Mouse (Mus musculus): ENCODE measurements around the gene Sco1. TPM values are rescaled to one million over a fixed set of nuclear protein-coding genes. Genes with fewer than 3 reads are reported as not detected.
"Not testable (repeated sequence)": the region's sequence is repeated elsewhere in the genome, so short reads cannot be mapped to it uniquely, and the experiment has no call there.

Gene Sco1
- polyA plus RNA-seq, 1 experiment from 2014 or later, result 13.4 TPM

DNA sequence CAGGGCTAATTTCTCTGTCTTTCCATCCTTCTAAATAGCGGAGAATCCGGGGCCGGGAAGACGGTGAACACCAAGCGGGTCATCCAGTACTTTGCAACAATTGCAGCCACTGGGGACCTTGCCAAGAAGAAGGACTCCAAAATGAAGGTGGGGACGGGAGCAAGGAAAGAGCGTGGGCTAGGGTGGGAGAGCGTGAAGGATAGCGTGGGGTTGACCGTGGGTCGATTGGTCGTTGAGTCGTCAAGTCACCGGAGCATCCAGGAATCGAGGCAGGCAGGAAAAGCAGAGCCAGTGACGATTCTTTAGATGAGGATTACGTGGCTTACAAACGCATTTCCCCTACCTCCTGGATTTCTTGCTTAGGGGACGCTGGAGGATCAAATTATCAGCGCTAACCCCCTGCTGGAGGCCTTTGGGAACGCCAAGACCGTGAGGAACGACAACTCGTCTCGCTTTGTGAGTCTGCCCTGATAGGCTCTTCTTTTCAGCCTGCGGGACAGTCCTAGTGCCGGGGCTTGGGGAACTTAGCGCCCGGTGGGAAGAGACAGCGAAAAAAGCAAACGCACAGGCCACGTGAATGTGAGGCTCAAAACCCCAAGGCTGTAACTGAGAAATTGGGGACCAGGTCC is 31.4 kb downstream of the Sco1 start:
- no peaks in the 10 kb centered on the region for H3K4me1 ChIP-seq (replicated peaks; ENCODE audit: control insufficient read depth, insufficient read depth, low read length)
- no peak for ATAC-seq
- WGBS, result 42% methylated on average over 32 of the region's 32 CpGs
- no peaks in the 10 kb centered on the region for H3K36me3 ChIP-seq (ENCODE audit: control insufficient read depth, insufficient read depth)
- peak; percentile 23; the same call in 1 of the 2 replicates for TF ChIP-seq CTCF (IDR thresholded peaks at IDR 0.05; ENCODE audit: low read depth)
- no peak overlapping the region for H3K9ac ChIP-seq (ENCODE audit: low read depth, low read length)
- H3K27ac ChIP-seq (ENCODE audit: low read depth, low read length), result no peak overlapping the region
- peaks cover 9% of the 10 kb centered on the region for H3K27me3 ChIP-seq (replicated peaks; ENCODE audit: control insufficient read depth, insufficient read depth, low read length)
- no peak overlapping the region for H3K4me3 ChIP-seq (ENCODE audit: low read depth, low read length)
- H3K9me3 ChIP-seq (ENCODE audit: control insufficient read depth), result no peaks in the 10 kb centered on the region
- no peak overlapping the region for H3K4me2 ChIP-seq (replicated peaks; ENCODE audit: low read depth)

DNA sequence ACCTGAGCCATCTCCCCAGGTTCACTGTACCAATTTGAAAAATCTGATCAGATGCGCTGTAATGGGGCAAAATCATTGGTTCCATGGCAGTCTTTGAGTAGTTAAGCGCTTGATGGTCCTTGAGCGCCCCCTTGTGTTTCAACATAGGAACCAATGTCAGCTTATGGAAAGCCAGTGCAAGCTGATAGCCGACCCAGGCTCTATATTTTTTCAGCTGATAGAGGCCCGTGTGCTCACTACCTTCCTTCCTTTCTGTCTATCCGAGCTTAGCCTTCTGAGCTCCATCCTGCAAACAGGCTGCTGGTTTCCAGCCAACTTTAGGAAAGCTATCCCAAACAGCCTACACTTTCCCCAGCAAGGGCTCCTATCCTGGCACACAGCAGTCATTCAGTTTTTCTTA is 33.0 kb downstream of the Sco1 start:
- WGBS, result 1% methylated on average over 6 of the region's 6 CpGs
- H3K27ac ChIP-seq (ENCODE audit: low read depth, low read length), result no peak overlapping the region
- no peak for ATAC-seq

DNA sequence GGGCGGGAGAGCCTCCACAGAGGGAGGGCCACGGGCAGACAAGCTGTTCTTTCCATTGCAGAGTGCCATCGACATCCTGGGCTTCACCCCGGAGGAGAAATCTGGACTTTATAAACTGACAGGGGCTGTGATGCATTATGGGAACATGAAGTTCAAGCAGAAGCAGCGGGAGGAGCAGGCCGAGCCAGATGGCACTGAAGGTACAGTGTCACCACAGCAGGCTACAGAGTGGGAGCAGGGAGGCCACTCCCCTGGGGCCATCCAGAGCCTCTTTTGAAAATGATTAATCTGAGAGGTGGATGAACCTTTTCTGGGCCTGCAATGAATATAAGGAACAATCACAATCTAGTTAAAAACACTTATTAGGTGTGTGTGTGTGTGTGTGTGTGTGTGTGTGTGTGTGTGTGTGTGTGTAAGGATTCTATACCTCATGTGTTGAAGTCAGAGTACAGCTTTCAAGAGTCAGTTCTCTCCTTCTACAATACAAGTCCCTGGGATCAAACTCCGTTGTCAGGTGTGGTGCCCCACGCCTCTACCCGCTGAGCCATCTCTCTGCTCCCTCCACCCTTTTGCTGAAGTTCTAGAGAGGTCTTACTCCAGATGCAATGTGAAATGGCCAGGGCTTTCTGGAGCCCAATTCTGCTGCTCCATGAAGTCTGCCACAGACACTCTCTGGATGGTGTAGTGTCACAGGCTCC is 34.1 kb downstream of the Sco1 start:
- H3K4me1 ChIP-seq (replicated peaks; ENCODE audit: control insufficient read depth, insufficient read depth, low read length), result no peaks in the 10 kb centered on the region
- no peak overlapping the region for H3K9ac ChIP-seq (ENCODE audit: low read depth, low read length)
- no peak overlapping the region; the same call in 1 of the 2 replicates for H3K4me2 ChIP-seq (replicated peaks; ENCODE audit: low read depth)
- no peak overlapping the region for H3K4me3 ChIP-seq (ENCODE audit: low read depth, low read length)
- peaks cover 9% of the 10 kb centered on the region for H3K27me3 ChIP-seq (replicated peaks; ENCODE audit: control insufficient read depth, insufficient read depth, low read length)
- no peaks in the 10 kb centered on the region for H3K9me3 ChIP-seq (ENCODE audit: control insufficient read depth)
- 27% methylated on average over 9 of the region's 9 CpGs for WGBS
- peak; percentile 78 for ATAC-seq
- no peak overlapping the region for H3K27ac ChIP-seq (ENCODE audit: low read depth, low read length)
- no peak for TF ChIP-seq CTCF (IDR thresholded peaks at IDR 0.05; ENCODE audit: low read depth)
- H3K36me3 ChIP-seq (ENCODE audit: control insufficient read depth, insufficient read depth), result no peaks in the 10 kb centered on the region

More for the DNA sequence above, 33.0 kb downstream of the Sco1 start:
- Histone ChIP-seq H3K4me3 (ENCODE audit: low read depth, low read length) (no peak overlapping the region), H3K4me2 (replicated peaks; ENCODE audit: low read depth) (no peak overlapping the region), H3K36me3 (ENCODE audit: control insufficient read depth, insufficient read depth) (no peaks in the 10 kb centered on the region), H3K27me3 (replicated peaks; ENCODE audit: control insufficient read depth, insufficient read depth, low read length) (peaks cover 9% of the 10 kb centered on the region), H3K9me3 (ENCODE audit: control insufficient read depth) (no peaks in the 10 kb centered on the region), H3K9ac (ENCODE audit: low read depth, low read length) (no peak overlapping the region), H3K4me1 (replicated peaks; ENCODE audit: control insufficient read depth, insufficient read depth, low read length) (no peaks in the 10 kb centered on the region)
- peak; percentile 95 for TF ChIP-seq CTCF (IDR thresholded peaks at IDR 0.05; ENCODE audit: low read depth)

DNA sequence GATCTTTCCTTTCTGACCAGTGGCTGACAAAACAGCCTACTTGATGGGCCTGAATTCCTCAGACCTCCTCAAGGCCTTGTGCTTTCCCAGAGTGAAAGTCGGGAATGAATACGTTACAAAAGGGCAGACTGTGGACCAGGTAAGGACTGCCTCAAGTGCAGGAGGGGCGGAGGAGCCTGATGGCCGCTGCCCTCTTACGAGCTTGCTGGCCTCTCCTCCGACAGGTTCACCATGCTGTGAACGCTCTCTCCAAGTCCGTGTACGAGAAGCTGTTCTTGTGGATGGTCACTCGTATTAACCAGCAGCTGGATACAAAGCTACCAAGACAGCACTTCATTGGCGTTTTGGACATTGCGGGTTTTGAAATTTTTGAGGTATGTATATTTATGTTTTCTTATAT is 34.8 kb downstream of the Sco1 start:
- no peak overlapping the region for H3K9ac ChIP-seq (ENCODE audit: low read depth, low read length)
- H3K4me3 ChIP-seq (ENCODE audit: low read depth, low read length), result no peak overlapping the region
- H3K4me2 ChIP-seq (replicated peaks; ENCODE audit: low read depth), result no peak overlapping the region
- no peaks in the 10 kb centered on the region for H3K36me3 ChIP-seq (ENCODE audit: control insufficient read depth, insufficient read depth)
- peaks cover 9% of the 10 kb centered on the region for H3K27me3 ChIP-seq (replicated peaks; ENCODE audit: control insufficient read depth, insufficient read depth, low read length)
- TF ChIP-seq CTCF (IDR thresholded peaks at IDR 0.05; ENCODE audit: low read depth), result no peak
- H3K4me1 ChIP-seq (replicated peaks; ENCODE audit: control insufficient read depth, insufficient read depth, low read length), result no peaks in the 10 kb centered on the region
- 77% methylated on average over 12 of the region's 12 CpGs for WGBS
- H3K27ac ChIP-seq (ENCODE audit: low read depth, low read length), result no peak overlapping the region
- no peak for ATAC-seq
- no peaks in the 10 kb centered on the region for H3K9me3 ChIP-seq (ENCODE audit: control insufficient read depth)

DNA sequence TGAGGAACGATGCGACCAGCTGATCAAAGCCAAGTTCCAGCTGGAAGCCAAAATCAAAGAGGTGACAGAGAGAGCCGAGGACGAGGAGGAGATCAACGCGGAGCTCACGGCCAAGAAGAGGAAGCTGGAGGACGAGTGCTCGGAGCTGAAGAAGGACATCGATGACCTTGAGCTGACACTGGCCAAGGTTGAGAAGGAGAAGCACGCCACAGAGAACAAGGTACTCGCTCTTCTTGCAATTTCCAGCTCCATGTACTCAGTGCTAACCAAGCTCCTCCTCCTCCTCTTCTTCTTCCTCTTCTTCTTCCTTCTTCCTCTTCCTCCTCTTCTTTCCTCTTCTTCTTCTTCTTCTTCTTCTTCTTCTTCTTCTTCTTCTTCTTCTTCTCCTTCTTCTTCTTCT is 39.9 kb downstream of the Sco1 start:
- ATAC-seq; H3K9me3 ChIP-seq (ENCODE audit: control insufficient read depth): not testable (repeated sequence)

DNA sequence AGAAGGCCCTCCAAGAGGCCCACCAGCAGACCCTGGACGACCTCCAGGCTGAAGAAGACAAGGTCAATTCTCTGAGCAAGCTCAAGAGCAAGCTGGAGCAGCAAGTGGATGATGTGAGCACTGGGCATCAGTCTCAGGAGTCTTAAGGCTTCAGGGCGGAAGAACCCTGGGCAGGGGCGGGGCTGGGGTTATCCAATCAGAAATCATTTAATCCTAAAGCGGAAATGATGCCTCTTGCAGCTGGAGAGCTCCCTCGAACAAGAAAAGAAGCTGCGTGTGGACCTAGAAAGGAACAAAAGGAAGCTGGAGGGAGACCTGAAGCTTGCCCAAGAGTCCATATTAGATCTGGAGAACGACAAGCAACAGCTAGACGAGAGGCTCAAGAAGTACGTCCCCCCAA is 40.7 kb downstream of the Sco1 start:
- Histone ChIP-seq H3K4me3 (ENCODE audit: low read depth, low read length) (no peak overlapping the region), H3K9me3 (ENCODE audit: control insufficient read depth) (no peaks in the 10 kb centered on the region), H3K27me3 (replicated peaks; ENCODE audit: control insufficient read depth, insufficient read depth, low read length) (no peaks in the 10 kb centered on the region), H3K9ac (ENCODE audit: low read depth, low read length) (no peak overlapping the region), H3K36me3 (ENCODE audit: control insufficient read depth, insufficient read depth) (no peaks in the 10 kb centered on the region), H3K4me1 (replicated peaks; ENCODE audit: control insufficient read depth, insufficient read depth, low read length) (no peaks in the 10 kb centered on the region), H3K27ac (ENCODE audit: low read depth, low read length) (no peak overlapping the region), H3K4me2 (replicated peaks; ENCODE audit: low read depth) (no peak overlapping the region)
- no peak for TF ChIP-seq CTCF (IDR thresholded peaks at IDR 0.05; ENCODE audit: low read depth)
- 69% methylated on average over 9 of the region's 9 CpGs for WGBS
- ATAC-seq, result no peak

More for the DNA sequence above, 39.9 kb downstream of the Sco1 start:
- not testable (repeated sequence) for H3K9ac ChIP-seq (ENCODE audit: low read depth, low read length); H3K36me3 ChIP-seq (ENCODE audit: control insufficient read depth, insufficient read depth); H3K4me2 ChIP-seq (replicated peaks; ENCODE audit: low read depth); H3K27me3 ChIP-seq (replicated peaks; ENCODE audit: control insufficient read depth, insufficient read depth, low read length); H3K27ac ChIP-seq (ENCODE audit: low read depth, low read length); H3K4me3 ChIP-seq (ENCODE audit: low read depth, low read length); H3K4me1 ChIP-seq (replicated peaks; ENCODE audit: control insufficient read depth, insufficient read depth, low read length)
- 82% methylated on average over 12 of the region's 12 CpGs for WGBS
